Mouse (Mus musculus): Measurements from ENCODE around the gene Rab31. TPM values are rescaled to one million over a fixed set of nuclear protein-coding genes. Genes with fewer than 3 reads are reported as not detected.

Rab31 gene
- polyA plus RNA-seq, 1 experiment from 2014 or later: 53.2 TPM

GRCm38 (mm10) chr17:65701356-65701755 is 71.2 kb downstream of the Rab31 start:
- WGBS: 84% methylated on average over 8 of the region's 8 CpGs
- ATAC-seq (ENCODE audit: insufficient number of reproducible peaks, low FRiP score, low TSS enrichment, low read depth) (no peak), DNase-seq (ENCODE audit: low spot score) (no peak)
- Histone ChIP-seq H3K9me3 (ENCODE audit: control insufficient read depth, low read length) (no peaks in the 10 kb centered on the region), H3K36me3 (ENCODE audit: control insufficient read depth, insufficient read depth, low read length) (no peaks in the 10 kb centered on the region), H3K9ac (ENCODE audit: low read length) (no peak overlapping the region), H3K27me3 (ENCODE audit: control insufficient read depth, insufficient read depth, low read length) (no peaks in the 10 kb centered on the region), H3K4me2 (ENCODE audit: low read depth, severe bottlenecking) (no peak overlapping the region), H3K27ac (replicated peaks; ENCODE audit: low read depth, low read length) (no peak overlapping the region), H3K4me3 (ENCODE audit: low read depth, low read length) (no peak overlapping the region), H3K4me1 (ENCODE audit: control insufficient read depth, insufficient read depth, low read length) (no peaks in the 10 kb centered on the region)

DNA sequence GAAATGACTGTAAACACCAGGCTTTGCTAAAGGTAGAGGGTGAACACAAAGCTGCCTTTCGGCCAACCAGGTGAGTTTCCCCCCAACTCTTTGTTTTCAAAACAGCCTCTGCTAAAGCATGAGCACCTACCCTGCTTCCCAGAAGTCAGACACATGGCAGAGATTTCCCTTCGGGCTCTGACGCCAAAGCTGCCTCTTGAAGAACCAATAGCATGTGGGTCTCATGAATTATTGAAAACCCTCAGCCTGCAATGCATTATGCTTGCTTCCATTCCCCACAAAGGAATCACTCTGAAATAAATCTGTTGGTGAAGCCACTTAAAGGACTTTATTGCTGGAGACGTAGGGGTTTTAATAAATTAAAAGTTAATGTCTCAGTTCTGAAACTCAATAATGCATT is 72.5 kb downstream of the Rab31 start:
- no peaks in the 10 kb centered on the region for H3K9me3 ChIP-seq (ENCODE audit: control insufficient read depth, low read length)
- WGBS: 73% methylated on average over 4 of the region's 4 CpGs
- no peak overlapping the region for H3K4me3 ChIP-seq (ENCODE audit: low read depth, low read length)
- DNase-seq (ENCODE audit: low spot score): no peak
- no peaks in the 10 kb centered on the region for H3K36me3 ChIP-seq (ENCODE audit: control insufficient read depth, insufficient read depth, low read length)
- no peaks in the 10 kb centered on the region for H3K4me1 ChIP-seq (ENCODE audit: control insufficient read depth, insufficient read depth, low read length)
- H3K4me2 ChIP-seq (ENCODE audit: low read depth, severe bottlenecking): no peak overlapping the region
- H3K27ac ChIP-seq (replicated peaks; ENCODE audit: low read depth, low read length): no peak overlapping the region
- ATAC-seq (ENCODE audit: insufficient number of reproducible peaks, low FRiP score, low TSS enrichment, low read depth): no peak
- no peaks in the 10 kb centered on the region for H3K27me3 ChIP-seq (ENCODE audit: control insufficient read depth, insufficient read depth, low read length)
- no peak overlapping the region for H3K9ac ChIP-seq (ENCODE audit: low read length)

DNA sequence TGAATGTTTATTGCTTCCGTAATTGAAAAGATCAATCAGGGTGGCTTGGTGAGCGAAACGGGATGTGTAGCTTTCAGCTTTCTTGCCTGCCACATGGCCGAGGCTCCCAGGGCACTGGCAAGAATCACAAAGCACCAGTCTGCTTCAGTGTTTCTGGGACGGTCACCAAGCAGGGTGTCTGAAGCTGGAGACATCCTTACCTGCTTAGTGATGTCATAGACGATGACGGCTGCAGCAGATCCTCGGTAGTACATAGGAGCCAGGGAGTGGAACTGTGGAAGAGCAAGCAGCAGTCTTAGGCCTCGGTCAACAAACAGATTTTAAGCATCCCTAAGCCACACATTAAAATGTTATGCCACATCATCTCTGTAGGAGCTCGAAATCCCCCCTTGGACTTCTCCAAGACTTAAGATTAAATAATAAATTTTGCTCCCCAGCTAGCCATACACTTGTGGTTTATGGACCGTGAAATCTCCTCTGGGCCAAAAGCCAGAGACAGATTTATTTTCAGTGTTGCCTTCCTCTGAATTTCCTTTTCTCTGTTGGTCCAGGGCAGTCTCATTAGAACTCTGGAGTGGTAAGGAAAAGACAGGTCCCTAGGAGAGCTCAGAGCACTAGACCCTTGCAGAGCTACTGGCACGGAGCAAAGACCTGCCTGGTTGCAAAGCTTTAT is 74.6 kb downstream of the Rab31 start:
- no peak overlapping the region for H3K27ac ChIP-seq (replicated peaks; ENCODE audit: low read depth, low read length)
- DNase-seq (ENCODE audit: low spot score): no peak

DNA sequence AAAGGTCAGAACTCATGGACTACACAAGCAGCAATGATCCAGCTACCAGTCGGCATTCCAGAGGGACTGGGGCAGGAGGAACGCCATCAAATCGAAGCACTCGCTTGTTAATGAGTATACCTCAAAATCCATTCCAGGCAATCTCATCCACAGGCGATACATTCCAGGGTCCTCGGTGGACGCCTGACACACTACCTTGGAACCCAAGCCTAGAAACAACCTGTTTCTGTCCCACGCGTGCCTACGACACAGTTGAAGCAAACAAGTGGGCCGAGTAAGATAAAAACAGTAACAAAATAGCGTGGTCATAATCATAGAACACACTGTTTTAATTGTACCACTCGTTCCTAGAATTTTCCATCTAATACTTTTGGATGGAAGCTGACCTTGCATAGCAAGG is 75.6 kb downstream of the Rab31 start:
- ATAC-seq (ENCODE audit: insufficient number of reproducible peaks, low FRiP score, low TSS enrichment, low read depth): no peak
- H3K27me3 ChIP-seq (ENCODE audit: control insufficient read depth, insufficient read depth, low read length): no peaks in the 10 kb centered on the region
- no peak overlapping the region for H3K4me2 ChIP-seq (ENCODE audit: low read depth, severe bottlenecking)
- no peaks in the 10 kb centered on the region for H3K9me3 ChIP-seq (ENCODE audit: control insufficient read depth, low read length)
- H3K9ac ChIP-seq (ENCODE audit: low read length): no peak overlapping the region
- H3K36me3 ChIP-seq (ENCODE audit: control insufficient read depth, insufficient read depth, low read length): no peaks in the 10 kb centered on the region
- DNase-seq (ENCODE audit: low spot score): no peak
- H3K4me1 ChIP-seq (ENCODE audit: control insufficient read depth, insufficient read depth, low read length): no peaks in the 10 kb centered on the region
- WGBS: 95% methylated on average over 13 of the region's 13 CpGs
- no peak overlapping the region for H3K4me3 ChIP-seq (ENCODE audit: low read depth, low read length)
- H3K27ac ChIP-seq (replicated peaks; ENCODE audit: low read depth, low read length): no peak overlapping the region

More for the DNA sequence above, 74.6 kb downstream of the Rab31 start:
- 81% methylated on average over 12 of the region's 12 CpGs for WGBS
- H3K4me3 ChIP-seq (ENCODE audit: low read depth, low read length): no peak overlapping the region
- H3K9ac ChIP-seq (ENCODE audit: low read length): no peak overlapping the region
- no peaks in the 10 kb centered on the region for H3K36me3 ChIP-seq (ENCODE audit: control insufficient read depth, insufficient read depth, low read length)
- H3K9me3 ChIP-seq (ENCODE audit: control insufficient read depth, low read length): no peaks in the 10 kb centered on the region
- H3K4me1 ChIP-seq (ENCODE audit: control insufficient read depth, insufficient read depth, low read length): no peaks in the 10 kb centered on the region
- no peak overlapping the region for H3K4me2 ChIP-seq (ENCODE audit: low read depth, severe bottlenecking)
- H3K27me3 ChIP-seq (ENCODE audit: control insufficient read depth, insufficient read depth, low read length): no peaks in the 10 kb centered on the region
- ATAC-seq (ENCODE audit: insufficient number of reproducible peaks, low FRiP score, low TSS enrichment, low read depth): no peak

DNA sequence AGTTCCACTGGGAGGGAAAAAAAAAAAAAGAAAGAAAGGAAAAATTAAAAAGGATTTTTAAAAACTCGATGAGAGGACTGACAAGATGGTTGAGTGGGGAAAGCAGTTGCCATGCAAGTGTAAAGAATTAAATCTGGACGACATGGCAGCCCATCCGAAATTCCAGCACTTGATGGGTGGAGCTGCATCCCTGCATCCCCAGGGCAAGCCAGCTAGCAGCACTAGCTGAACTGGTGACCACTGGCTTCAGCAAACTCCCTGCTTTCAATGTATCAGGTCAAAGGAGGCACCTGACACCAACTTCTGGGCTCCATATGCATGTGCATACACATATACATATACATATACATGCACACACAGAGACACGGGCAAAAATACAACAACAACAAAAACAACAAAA is 80.3 kb downstream of the Rab31 start:
- no peak for DNase-seq (ENCODE audit: low spot score)
- WGBS: 85% methylated on average over 4 of the region's 4 CpGs
- Histone ChIP-seq H3K4me1 (ENCODE audit: control insufficient read depth, insufficient read depth, low read length) (no peaks in the 10 kb centered on the region), H3K4me3 (ENCODE audit: low read depth, low read length) (no peak overlapping the region), H3K27me3 (ENCODE audit: control insufficient read depth, insufficient read depth, low read length) (no peaks in the 10 kb centered on the region), H3K27ac (replicated peaks; ENCODE audit: low read depth, low read length) (no peak overlapping the region), H3K4me2 (ENCODE audit: low read depth, severe bottlenecking) (no peak overlapping the region), H3K9ac (ENCODE audit: low read length) (no peak overlapping the region), H3K36me3 (ENCODE audit: control insufficient read depth, insufficient read depth, low read length) (no peaks in the 10 kb centered on the region), H3K9me3 (ENCODE audit: control insufficient read depth, low read length) (no peaks in the 10 kb centered on the region; the same call in 1 of the 2 replicates)
- no peak for ATAC-seq (ENCODE audit: insufficient number of reproducible peaks, low FRiP score, low TSS enrichment, low read depth)

DNA sequence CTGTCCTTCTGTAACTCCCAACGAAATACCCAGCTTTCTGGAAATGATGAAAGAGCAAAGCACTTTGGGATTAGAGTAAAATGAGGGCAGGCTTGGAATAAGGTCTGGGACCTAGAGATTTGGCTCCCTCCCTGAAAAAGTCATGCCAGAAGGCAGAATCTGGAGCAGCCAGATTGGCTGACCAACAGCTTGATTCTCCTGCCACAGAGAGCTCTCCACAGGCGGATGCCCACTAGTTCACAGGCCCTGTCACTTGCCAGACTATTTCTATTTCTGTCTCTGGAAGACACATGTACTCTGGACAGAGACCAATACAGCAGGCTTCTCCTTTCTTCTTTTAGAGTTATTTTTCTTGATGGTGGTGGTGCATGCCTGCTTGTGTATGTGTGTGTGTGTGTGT is 88.8 kb downstream of the Rab31 start:
- Histone ChIP-seq H3K27ac (replicated peaks; ENCODE audit: low read depth, low read length) (no peak overlapping the region), H3K4me2 (ENCODE audit: low read depth, severe bottlenecking) (no peak overlapping the region), H3K4me1 (ENCODE audit: control insufficient read depth, insufficient read depth, low read length) (peaks cover 8% of the 10 kb centered on the region), H3K27me3 (ENCODE audit: control insufficient read depth, insufficient read depth, low read length) (no peaks in the 10 kb centered on the region), H3K36me3 (ENCODE audit: control insufficient read depth, insufficient read depth, low read length) (no peaks in the 10 kb centered on the region), H3K9me3 (ENCODE audit: control insufficient read depth, low read length) (no peaks in the 10 kb centered on the region), H3K9ac (ENCODE audit: low read length) (no peak overlapping the region), H3K4me3 (ENCODE audit: low read depth, low read length) (no peak overlapping the region)
- DNase-seq (ENCODE audit: low spot score) (no peak), ATAC-seq (ENCODE audit: insufficient number of reproducible peaks, low FRiP score, low TSS enrichment, low read depth) (no peak)
- WGBS: 86% methylated on average over 2 of the region's 2 CpGs

GRCm38 (mm10) chr17:65683316-65683715 is 89.2 kb downstream of the Rab31 start:
- Histone ChIP-seq H3K4me2 (ENCODE audit: low read depth, severe bottlenecking) (no peak overlapping the region), H3K36me3 (ENCODE audit: control insufficient read depth, insufficient read depth, low read length) (no peaks in the 10 kb centered on the region), H3K9ac (ENCODE audit: low read length) (no peak overlapping the region), H3K27me3 (ENCODE audit: control insufficient read depth, insufficient read depth, low read length) (no peaks in the 10 kb centered on the region), H3K4me1 (ENCODE audit: control insufficient read depth, insufficient read depth, low read length) (peaks cover 8% of the 10 kb centered on the region), H3K27ac (replicated peaks; ENCODE audit: low read depth, low read length) (no peak overlapping the region), H3K4me3 (ENCODE audit: low read depth, low read length) (no peak overlapping the region), H3K9me3 (ENCODE audit: control insufficient read depth, low read length) (no peaks in the 10 kb centered on the region)
- no peak for DNase-seq (ENCODE audit: low spot score)
- WGBS: 84% methylated on average over 3 of the region's 3 CpGs
- ATAC-seq (ENCODE audit: insufficient number of reproducible peaks, low FRiP score, low TSS enrichment, low read depth): no peak

- ATAC-seq (ENCODE audit: insufficient number of reproducible peaks, low FRiP score, low TSS enrichment, low read depth) (no peak), DNase-seq (ENCODE audit: low spot score) (no peak)
- no peaks in the 10 kb centered on the region for H3K36me3 ChIP-seq (ENCODE audit: control insufficient read depth, insufficient read depth, low read length)
- no peak overlapping the region for H3K27ac ChIP-seq (replicated peaks; ENCODE audit: low read depth, low read length)
- no peaks in the 10 kb centered on the region for H3K9me3 ChIP-seq (ENCODE audit: control insufficient read depth, low read length)
- WGBS: 91% methylated on average over 5 of the region's 5 CpGs
- no peak overlapping the region for H3K9ac ChIP-seq (ENCODE audit: low read length)
- peaks cover 8% of the 10 kb centered on the region for H3K4me1 ChIP-seq (ENCODE audit: control insufficient read depth, insufficient read depth, low read length)
- no peak overlapping the region for H3K4me2 ChIP-seq (ENCODE audit: low read depth, severe bottlenecking)
- no peaks in the 10 kb centered on the region for H3K27me3 ChIP-seq (ENCODE audit: control insufficient read depth, insufficient read depth, low read length)
- no peak overlapping the region for H3K4me3 ChIP-seq (ENCODE audit: low read depth, low read length)
These were observed 90.4 kb downstream of the Rab31 start for GRCm38 (mm10) chr17:65682071-65682680.

DNA sequence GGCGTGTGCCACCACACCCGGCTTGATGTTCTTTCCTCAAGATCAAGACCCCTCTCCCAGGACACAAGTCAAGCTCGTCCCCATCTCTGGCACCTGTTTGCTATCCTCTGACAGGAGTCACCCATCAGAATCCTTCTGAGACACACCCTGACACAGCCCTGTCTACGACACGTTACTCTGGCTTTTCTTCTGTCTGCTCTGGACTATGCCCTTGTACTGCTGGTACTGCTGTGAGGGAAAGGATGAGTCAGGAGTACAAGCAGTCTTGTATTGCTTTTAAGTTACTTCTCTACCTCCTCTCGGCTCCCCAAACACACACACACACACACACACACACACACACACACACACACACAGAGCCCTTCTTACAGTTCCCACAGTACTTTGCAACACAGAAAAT is 91.0 kb downstream of the Rab31 start:
- ATAC-seq (ENCODE audit: insufficient number of reproducible peaks, low FRiP score, low TSS enrichment, low read depth) (no peak), DNase-seq (ENCODE audit: low spot score) (no peak)

More for the DNA sequence above, 91.0 kb downstream of the Rab31 start:
- H3K4me1 ChIP-seq (ENCODE audit: control insufficient read depth, insufficient read depth, low read length): peaks cover 8% of the 10 kb centered on the region
- H3K4me2 ChIP-seq (ENCODE audit: low read depth, severe bottlenecking): no peak overlapping the region
- no peaks in the 10 kb centered on the region for H3K27me3 ChIP-seq (ENCODE audit: control insufficient read depth, insufficient read depth, low read length)
- no peaks in the 10 kb centered on the region for H3K9me3 ChIP-seq (ENCODE audit: control insufficient read depth, low read length)
- 79% methylated on average over 6 of the region's 6 CpGs for whole genome bisulfite sequencing
- H3K27ac ChIP-seq (replicated peaks; ENCODE audit: low read depth, low read length): no peak overlapping the region
- H3K9ac ChIP-seq (ENCODE audit: low read length): no peak overlapping the region
- no peak overlapping the region for H3K4me3 ChIP-seq (ENCODE audit: low read depth, low read length)
- H3K36me3 ChIP-seq (ENCODE audit: control insufficient read depth, insufficient read depth, low read length): no peaks in the 10 kb centered on the region
